ENCODE assay signal across 18 mouse cellular contexts in genomic region chr13:102258207-102258606, GRCm38 (mm10).
DNase-seq lines count a peak whose midpoint lies in the region; ATAC-seq and TF ChIP-seq lines count a peak whose summit lies in the region.
"Had no signal": no experiment of that assay in that cellular context is flagged by ENCODE, and none has a peak within 500 bp of the region (broad histone marks: within the 10 kb centered on the region; RNA-seq: fewer than 3 reads in every experiment).

No protein-coding gene starts in this region.

- H3K4me2 ChIP-seq in hindbrain, postnatal 0 days (ENCODE audit: low read depth, low read length): no peak overlapping the region
- H3K4me2 ChIP-seq in hindbrain, embryonic 13.5 days: no peak overlapping the region
- H3K4me2 ChIP-seq: embryonic facial prominence, embryonic 15.5 days; heart, embryonic 13.5 days had no signal

- no peaks in the 10 kb centered on the region for H3K79me2 ChIP-seq in C2C12 (ENCODE audit: control insufficient read depth, insufficient read depth)

- 68% methylated on average over 8 of the region's 8 CpGs for WGBS in hindbrain, postnatal 0 days
- 92% methylated on average over 8 of the region's 8 CpGs for WGBS in hindbrain, embryonic 13.5 days

- H3K4me1 ChIP-seq in hindbrain, postnatal 0 days (ENCODE audit: insufficient read depth, low read length): no peaks in the 10 kb centered on the region
- no peaks in the 10 kb centered on the region for H3K4me1 ChIP-seq in hindbrain, embryonic 13.5 days (replicated peaks)
- H3K4me1 ChIP-seq: embryonic facial prominence, embryonic 15.5 days; heart, embryonic 13.5 days had no signal

- H3K4me3 ChIP-seq in hindbrain, postnatal 0 days (ENCODE audit: low read length): no peak overlapping the region
- H3K4me3 ChIP-seq in hindbrain, embryonic 13.5 days: no peak overlapping the region
- no peak overlapping the region for H3K4me3 ChIP-seq in C2C12 (ENCODE audit: insufficient read depth, poor library complexity, severe bottlenecking)
- H3K4me3 ChIP-seq: embryonic facial prominence, embryonic 15.5 days; erythroblast, embryonic 14.5 days; forebrain, embryonic 10.5 days; gastrocnemius, adult 2 months; heart, embryonic 13.5 days had no signal

- 0 out of 2 replicates have a peak, but pooled peaks have one; percentile 18 for ATAC-seq in hindbrain, postnatal 0 days
- no peak for ATAC-seq in hindbrain, embryonic 13.5 days (ENCODE audit: low FRiP score)
- ATAC-seq in activated CD4-positive, CD25-positive, alpha-beta regulatory T cell, adult 4 months: no peak
- ATAC-seq: forebrain, embryonic 14.5 days; intestine, embryonic 16.5 days had no signal

- TF ChIP-seq CTCF in hindbrain, postnatal 0 days (IDR thresholded peaks at IDR 0.05; ENCODE audit: low read depth): no peak
- TF ChIP-seq CTCF in C2C12 (IDR thresholded peaks at IDR 0.05; ENCODE audit: control insufficient read depth, insufficient read depth, insufficient read length): no peak

- no peaks in the 10 kb centered on the region for H3K27me3 ChIP-seq in hindbrain, postnatal 0 days (ENCODE audit: insufficient read depth, low read length)
- no peaks in the 10 kb centered on the region for H3K27me3 ChIP-seq in hindbrain, embryonic 13.5 days
- H3K27me3 ChIP-seq in C2C12 (ENCODE audit: control insufficient read depth, insufficient read depth, insufficient read length): no peaks in the 10 kb centered on the region
- H3K27me3 ChIP-seq: embryonic facial prominence, embryonic 15.5 days; heart, embryonic 13.5 days had no signal

- no peaks in the 10 kb centered on the region for H3K9me3 ChIP-seq in hindbrain, postnatal 0 days (ENCODE audit: low read length)
- no peaks in the 10 kb centered on the region for H3K9me3 ChIP-seq in hindbrain, embryonic 13.5 days
- H3K9me3 ChIP-seq: embryonic facial prominence, embryonic 15.5 days; forebrain, embryonic 10.5 days had no signal

- H3K27ac ChIP-seq in hindbrain, postnatal 0 days: no peak overlapping the region
- H3K27ac ChIP-seq in hindbrain, embryonic 13.5 days: no peak overlapping the region
- H3K27ac ChIP-seq: embryonic facial prominence, embryonic 15.5 days; forebrain, embryonic 10.5 days; gastrocnemius, adult 2 months; heart, embryonic 13.5 days had no signal

- DNase-seq in hindbrain, postnatal 0 days (ENCODE audit: low spot score): peak; percentile 15
- peak; percentile 58 for DNase-seq in 3T3-L1 (ENCODE audit: low read depth, low spot score)
- peak; percentile 17 for DNase-seq in retina, postnatal 1 day
- DNase-seq in spleen, adult 12 weeks (ENCODE audit: low spot score): no peak
- DNase-seq: cerebellum, adult 18-20 months; embryo, embryonic 11 days; gastrocnemius, adult 2 months; gastrocnemius, postnatal 25 days; heart, postnatal 36 days had no signal

- H3K36me3 ChIP-seq in hindbrain, postnatal 0 days (ENCODE audit: insufficient read depth, low read length): no peaks in the 10 kb centered on the region
- H3K36me3 ChIP-seq in hindbrain, embryonic 13.5 days: no peaks in the 10 kb centered on the region
- H3K36me3 ChIP-seq in C2C12 (ENCODE audit: control insufficient read depth, insufficient read depth): no peaks in the 10 kb centered on the region
- H3K36me3 ChIP-seq: embryonic facial prominence, embryonic 15.5 days; forebrain, embryonic 10.5 days; heart, embryonic 13.5 days had no signal

- H3ac ChIP-seq in C2C12 (ENCODE audit: control insufficient read depth, insufficient read length, low read depth): no peak overlapping the region

- no peak overlapping the region for H3K9ac ChIP-seq in hindbrain, postnatal 0 days (replicated peaks; ENCODE audit: low read length)
- H3K9ac ChIP-seq in hindbrain, embryonic 13.5 days: no peak overlapping the region
- H3K9ac ChIP-seq: embryonic facial prominence, embryonic 15.5 days; heart, embryonic 13.5 days had no signal

- H3K79me3 ChIP-seq in C2C12 (ENCODE audit: low read depth): no peaks in the 10 kb centered on the region

TF ChIP-seq in C2C12, 6 proteins besides CTCF, POLR2A, EP300 and RAD21:
- TF ChIP-seq FOSL1 (IDR thresholded peaks at IDR 0.05; ENCODE audit: insufficient read depth, low read length, poor library complexity, severe bottlenecking): peak; percentile 10
- no peak for TF ChIP-seq MAX (IDR thresholded peaks at IDR 0.05)
- TF ChIP-seq MYOG (IDR thresholded peaks at IDR 0.05; ENCODE audit: control insufficient read depth, extremely low read depth, insufficient read length): no peak
- TF ChIP-seq MYOD1 (IDR thresholded peaks at IDR 0.05; ENCODE audit: control insufficient read depth, insufficient read length, low read depth): peak; percentile 81
- TF ChIP-seq USF1 (IDR thresholded peaks at IDR 0.05; ENCODE audit: low read depth): no peak
TF ChIP-seq in C2C12: peak in this region for 2.
